Mouse (Mus musculus) cerebellum, adult 9-11 months (tissue): ENCODE results near the gene Itgav.
A peak's percentile ranks its signal among the peaks of the same experiment; 100 is the strongest.

Experiments
- DNase-seq: peaks from one replicate; pipeline ENCODE4 v3.0.0; 2022

The Itgav gene

GRCm38 (mm10) chr2:83723921-83724826 lies at the start of gene Itgav:
Gene Itgav (plus strand): TSS chr2:83724397.
- DNase-seq = peak; percentile 88

GRCm38 (mm10) chr2:83674421-83674820 lies 49.8 kb upstream of the Itgav start:
- no peak for DNase-seq

- no peak for DNase-seq
Measured at GRCm38 (mm10) chr2:83674896-83675295, 49.3 kb upstream of the Itgav start.

- no peak for DNase-seq
Measured at GRCm38 (mm10) chr2:83675681-83676080, 48.5 kb upstream of the Itgav start.

GRCm38 (mm10) chr2:83676226-83676870 lies 47.8 kb upstream of the Itgav start:
- no peak for DNase-seq

- DNase-seq = no peak
Measured at GRCm38 (mm10) chr2:83681332-83681731, 42.9 kb upstream of the Itgav start.

GRCm38 (mm10) chr2:83681785-83682184 lies 42.4 kb upstream of the Itgav start:
- DNase-seq = no peak

GRCm38 (mm10) chr2:83682282-83682681 lies 41.9 kb upstream of the Itgav start:
- no peak for DNase-seq

- DNase-seq = no peak
Measured at GRCm38 (mm10) chr2:83683731-83684519, 40.3 kb upstream of the Itgav start.

- DNase-seq = no peak
Measured at GRCm38 (mm10) chr2:83684691-83685090, 39.5 kb upstream of the Itgav start.

GRCm38 (mm10) chr2:83690372-83690771 lies 33.8 kb upstream of the Itgav start:
- DNase-seq = no peak

- no peak for DNase-seq
Measured at GRCm38 (mm10) chr2:83692651-83693545, 31.3 kb upstream of the Itgav start.

GRCm38 (mm10) chr2:83694061-83694460 lies 30.1 kb upstream of the Itgav start:
- DNase-seq = no peak

- no peak for DNase-seq
Measured at GRCm38 (mm10) chr2:83695345-83696247, 28.6 kb upstream of the Itgav start.

- DNase-seq = no peak
Measured at GRCm38 (mm10) chr2:83698484-83698883, 25.7 kb upstream of the Itgav start.

GRCm38 (mm10) chr2:83699324-83699723 lies 24.9 kb upstream of the Itgav start:
- DNase-seq = no peak

GRCm38 (mm10) chr2:83700667-83701066 lies 23.5 kb upstream of the Itgav start:
- DNase-seq = no peak

- DNase-seq = no peak
Measured at GRCm38 (mm10) chr2:83702411-83702810, 21.8 kb upstream of the Itgav start.

GRCm38 (mm10) chr2:83705580-83706158 lies 18.5 kb upstream of the Itgav start:
- DNase-seq = no peak

- no peak for DNase-seq
Measured at GRCm38 (mm10) chr2:83709896-83710524, 14.2 kb upstream of the Itgav start.
